ENCODE assay signal across 10 mouse cellular contexts in genomic region chr8:87927034-87927830, GRCm38 (mm10). TPM values are rescaled to one million over a fixed set of nuclear protein-coding genes. Genes with fewer than 3 reads are reported as not detected.
DNase-seq lines count a peak whose midpoint lies in the region; ATAC-seq and TF ChIP-seq lines count a peak whose summit lies in the region.
"Had no signal": no experiment of that assay in that cellular context is flagged by ENCODE, and none has a peak within 500 bp of the region (broad histone marks: within the 10 kb centered on the region; RNA-seq: fewer than 3 reads in every experiment).

No protein-coding gene starts in this region.

- H3K4me1 ChIP-seq in lung, embryonic 16.5 days (replicated peaks; ENCODE audit: control insufficient read depth, insufficient read depth, low read length), result peaks cover 21% of the 10 kb centered on the region
- peaks cover 4% of the 10 kb centered on the region for H3K4me1 ChIP-seq in lung, adult 2 months (ENCODE audit: control insufficient read depth, insufficient read depth, low read length)
- peaks cover 61% of the 10 kb centered on the region for H3K4me1 ChIP-seq in embryonic facial prominence, embryonic 12.5 days

- DNase-seq in lung, adult 2 months, result no peak
- DNase-seq in R1 (ENCODE audit: low read depth, low spot score), result peak; percentile 58
- no peak for DNase-seq in layer of hippocampus, adult 2 months (ENCODE audit: low spot score in 2 of 2)
- no peak for DNase-seq in frontal cortex, postnatal 14 days (ENCODE audit: low spot score in 2 of 2)
- DNase-seq: lung, postnatal 4 days had no signal

- 68% methylated on average over 10 of the region's 10 CpGs for WGBS in lung, embryonic 16.5 days
- WGBS in lung, adult 2 months, result 70% methylated on average over 10 of the region's 10 CpGs
- 58% methylated on average over 10 of the region's 10 CpGs for WGBS in embryonic facial prominence, embryonic 12.5 days

- no peak overlapping the region for H3K4me2 ChIP-seq in lung, embryonic 16.5 days (ENCODE audit: low read depth, low read length)
- H3K4me2 ChIP-seq in embryonic facial prominence, embryonic 12.5 days (replicated peaks), result no peak overlapping the region
- peak overlapping the region; percentile 38 for H3K4me2 ChIP-seq in myocyte (ENCODE audit: low read depth)

- no peaks in the 10 kb centered on the region for H3K9me3 ChIP-seq in lung, embryonic 16.5 days (ENCODE audit: control insufficient read depth, low read length)
- no peaks in the 10 kb centered on the region for H3K9me3 ChIP-seq in embryonic facial prominence, embryonic 12.5 days

- peak overlapping the region; percentile 21; the same call in 1 of the 2 replicates for H3K27ac ChIP-seq in lung, embryonic 16.5 days (ENCODE audit: low read length)
- peak overlapping the region; percentile 78; the same call in 1 of the 2 replicates for H3K27ac ChIP-seq in embryonic facial prominence, embryonic 12.5 days
- no peak overlapping the region for H3K27ac ChIP-seq in layer of hippocampus, adult 2 months
- H3K27ac ChIP-seq: kidney, postnatal 0 days had no signal

- TF ChIP-seq CTCF in lung, adult 2 months (IDR thresholded peaks at IDR 0.05; ENCODE audit: insufficient read depth, low read length), result no peak
- no peak for TF ChIP-seq CTCF in layer of hippocampus, adult 2 months (conservative IDR thresholded peaks at IDR 0.05)

- no peak overlapping the region for H3ac ChIP-seq in myocyte (ENCODE audit: control insufficient read depth, insufficient read length)

- H3K9ac ChIP-seq in lung, embryonic 16.5 days (ENCODE audit: low read length), result no peak overlapping the region
- H3K9ac ChIP-seq in embryonic facial prominence, embryonic 12.5 days, result no peak overlapping the region

- TF ChIP-seq POLR2A in lung, adult 2 months (IDR thresholded peaks at IDR 0.05; ENCODE audit: borderline replicate concordance, extremely low read depth, low read depth, low read length), result no peak
- TF ChIP-seq POLR2A in myocyte (IDR thresholded peaks at IDR 0.05; ENCODE audit: insufficient read length, low read depth), result no peak

- ATAC-seq in lung, embryonic 16.5 days (ENCODE audit: low read depth), result no peak
- ATAC-seq in embryonic facial prominence, embryonic 12.5 days (ENCODE audit: insufficient number of reproducible peaks, insufficient read depth, low FRiP score, low TSS enrichment), result 0 out of 2 replicates have a peak, but pooled peaks have one; percentile 5
- ATAC-seq: forebrain, embryonic 14.5 days had no signal

- H3K4me3 ChIP-seq in lung, embryonic 16.5 days (ENCODE audit: low read length), result no peak overlapping the region
- H3K4me3 ChIP-seq in lung, adult 2 months (replicated peaks; ENCODE audit: extremely low read depth, low read depth, low read length), result no peak overlapping the region
- H3K4me3 ChIP-seq in embryonic facial prominence, embryonic 12.5 days, result no peak overlapping the region
- no peak overlapping the region for H3K4me3 ChIP-seq in myocyte
- H3K4me3 ChIP-seq in layer of hippocampus, adult 2 months, result no peak overlapping the region

- H3K79me2 ChIP-seq in myocyte (ENCODE audit: control insufficient read depth, insufficient read depth), result no peaks in the 10 kb centered on the region

- no peaks in the 10 kb centered on the region for H3K27me3 ChIP-seq in lung, embryonic 16.5 days (ENCODE audit: control insufficient read depth, insufficient read depth, low read depth, low read length)
- H3K27me3 ChIP-seq in embryonic facial prominence, embryonic 12.5 days, result no peaks in the 10 kb centered on the region
- H3K27me3 ChIP-seq in myocyte (ENCODE audit: control insufficient read depth, insufficient read depth, insufficient read length), result no peaks in the 10 kb centered on the region

- H3K36me3 ChIP-seq in lung, embryonic 16.5 days (ENCODE audit: control insufficient read depth, insufficient read depth, low read length), result no peaks in the 10 kb centered on the region
- no peaks in the 10 kb centered on the region for H3K36me3 ChIP-seq in embryonic facial prominence, embryonic 12.5 days
- no peaks in the 10 kb centered on the region for H3K36me3 ChIP-seq in myocyte (ENCODE audit: control insufficient read depth, insufficient read depth)

TF ChIP-seq in myocyte, 11 proteins besides CTCF, POLR2A, EP300 and RAD21:
- TF ChIP-seq MYOG (IDR thresholded peaks at IDR 0.05; ENCODE audit: control insufficient read depth in 1 of 3, insufficient read depth in 1 of 3, insufficient read length in 2 of 3, low read depth in 2 of 3) (no peak), REST (IDR thresholded peaks at IDR 0.05; ENCODE audit: insufficient read depth, insufficient read length) (no peak), TCF12 (IDR thresholded peaks at IDR 0.05; ENCODE audit: insufficient read depth, poor library complexity, severe bottlenecking) (no peak), POLR2AphosphoS2 (IDR thresholded peaks at IDR 0.05; ENCODE audit: insufficient read length, low read depth) (no peak), CEBPB (IDR thresholded peaks at IDR 0.05; ENCODE audit: insufficient read depth, poor library complexity, severe bottlenecking) (no peak), MAX (IDR thresholded peaks at IDR 0.05; ENCODE audit: low read depth) (no peak), TCF3 (IDR thresholded peaks at IDR 0.05; ENCODE audit: insufficient read length, low read depth) (no peak), MYOD1 (IDR thresholded peaks at IDR 0.05; ENCODE audit: control insufficient read depth in 1 of 3, insufficient read length in 2 of 3, low read depth in 2 of 3) (no peak), E2F4 (IDR thresholded peaks at IDR 0.05; ENCODE audit: insufficient read depth) (no peak), SRF (IDR thresholded peaks at IDR 0.05; ENCODE audit: control insufficient read depth, insufficient read length, low read depth) (no peak), USF1 (IDR thresholded peaks at IDR 0.05; ENCODE audit: low read depth) (no peak)

RNA-seq across cellular contexts. Expression of gene Zfp423, which starts 32.2 kb away (rescaled TPM):
- polyA plus RNA-seq in lung, embryonic 16.5 days (2015; fragmentation: Nextera tagmentation; extraction: Ambion mirVana), result 5.8 and 7.5 TPM in 2 replicates
- 6.4 and 7.5 TPM in 2 replicates for polyA plus RNA-seq in lung, adult 2 months (2012; rRNA removed)
- polyA plus RNA-seq in embryonic facial prominence, embryonic 12.5 days (2016; fragmentation: Nextera tagmentation; extraction: Ambion mirVana), result 33.5 and 36.5 TPM in 2 replicates
- polyA plus RNA-seq in myocyte (2012; fragmentation: generic; extraction: Trizol), result 0.04 TPM
- 10 to 100 TPM; 24.0 to 26.6 TPM for total RNA-seq in layer of hippocampus, adult 2 months (2021)
